Mouse (Mus musculus) midbrain, embryonic 13.5 days (tissue): ENCODE data around the gene Mtr. TPM values are rescaled to one million over a fixed set of nuclear protein-coding genes. Genes with fewer than 3 reads are reported as not detected.
"Not testable (repeated sequence)": the region's sequence is repeated elsewhere in the genome, so short reads cannot be mapped to it uniquely, and the experiment has no call there.

Experiments
- ATAC-seq: fragments of 200-750 bp; cut with Nextera tagmentation; 2 replicates; pipeline ENCODE4 v1.8.0; 2017; ENCODE audit warnings: mild to moderate bottlenecking, moderate TSS enrichment, moderate library complexity
- H3K27ac ChIP-seq: fragments of 300-500 bp; sonication (generic); 2 replicates; pipeline ENCODE4 v1.5.1; 2015; ENCODE audit warnings: inconsistent platforms, mild to moderate bottlenecking, moderate library complexity
- H3K27me3 ChIP-seq: fragments of 300-500 bp; sonication (generic); 2 replicates; pipeline ENCODE4 v1.6.1; 2015; ENCODE audit warnings: mild to moderate bottlenecking, inconsistent platforms
- H3K36me3 ChIP-seq: fragments of 300-500 bp; sonication (generic); 2 replicates; pipeline ENCODE4 v1.6.1; 2015; ENCODE audit warnings: mild to moderate bottlenecking, inconsistent platforms
- H3K4me1 ChIP-seq: fragments of 300-500 bp; sonication (generic); replicated peaks from 2 replicates; pipeline ENCODE4 v1.6.1; 2015; ENCODE audit warnings: inconsistent platforms
- H3K4me2 ChIP-seq: fragments of 300-500 bp; sonication (generic); replicated peaks from 2 replicates; pipeline ENCODE4 v1.6.1; 2015; ENCODE audit warnings: moderate library complexity, mild to moderate bottlenecking, inconsistent platforms
- H3K4me3 ChIP-seq: fragments of 300-500 bp; sonication (generic); replicated peaks from 2 replicates; pipeline ENCODE4 v1.5.1; 2015; ENCODE audit warnings: mild to moderate bottlenecking, inconsistent platforms
- H3K9ac ChIP-seq: fragments of 300-500 bp; sonication (generic); replicated peaks from 2 replicates; pipeline ENCODE4 v1.6.1; 2015; ENCODE audit warnings: mild to moderate bottlenecking, inconsistent platforms
- H3K9me3 ChIP-seq: fragments of 300-500 bp; sonication (generic); 2 replicates; pipeline ENCODE4 v1.6.1; 2016; ENCODE audit warnings: mild to moderate bottlenecking, inconsistent platforms
- WGBS: fragments of 180-500 bp; shearing (Covaris S2); methylation state at CpG from one replicate; pipeline ENCODE4 v1.1.7; 2015; 5-methylcytosine and 5-hydroxymethylcytosine counted together
- polyA plus RNA-seq: library from polyadenylated mRNA; unstranded; fragments of >200 nt; fragmentation: Nextera tagmentation; extraction: Ambion mirVana; gene quantifications from 2 replicates; pipeline ENCODE4 v1.2.1, GENCODE M21; 2015

Mtr gene
- polyA plus RNA-seq, 1 experiment from 2014 or later = 5.3 TPM

- WGBS = 86% methylated on average over 6 of the region's 6 CpGs
- H3K9me3 ChIP-seq = no peaks in the 10 kb centered on the region
- ATAC-seq = no peak
- no peak overlapping the region for H3K27ac ChIP-seq
- no peaks in the 10 kb centered on the region for H3K36me3 ChIP-seq
- no peaks in the 10 kb centered on the region for H3K27me3 ChIP-seq
- H3K9ac ChIP-seq = no peak overlapping the region
- H3K4me3 ChIP-seq = no peak overlapping the region
- no peaks in the 10 kb centered on the region for H3K4me1 ChIP-seq
- H3K4me2 ChIP-seq = no peak overlapping the region
Observed at GRCm38 (mm10) chr13:12146918-12147507, 110.9 kb downstream of the Mtr start.

- Histone ChIP-seq H3K9me3 (no peaks in the 10 kb centered on the region), H3K4me1 (no peaks in the 10 kb centered on the region), H3K36me3 (no peaks in the 10 kb centered on the region), H3K27ac (no peak overlapping the region), H3K4me2 (no peak overlapping the region), H3K9ac (no peak overlapping the region), H3K4me3 (no peak overlapping the region), H3K27me3 (no peaks in the 10 kb centered on the region)
- 88% methylated on average over 2 of the region's 2 CpGs for WGBS
- ATAC-seq = no peak
Observed at GRCm38 (mm10) chr13:12146402-12146801, 111.5 kb downstream of the Mtr start.

GRCm38 (mm10) chr13:12143347-12143746 is 114.6 kb downstream of the Mtr start:
- H3K4me3 ChIP-seq = no peak overlapping the region
- WGBS = 92% methylated on average over 5 of the region's 5 CpGs

GRCm38 (mm10) chr13:12136461-12136860 is 121.5 kb downstream of the Mtr start:
- WGBS = 93% methylated on average over 10 of the region's 10 CpGs
- H3K9ac ChIP-seq, H3K4me2 ChIP-seq, H3K4me3 ChIP-seq, H3K27me3 ChIP-seq, ATAC-seq, H3K4me1 ChIP-seq, H3K27ac ChIP-seq, H3K36me3 ChIP-seq, H3K9me3 ChIP-seq: not testable (repeated sequence)

More at GRCm38 (mm10) chr13:12143347-12143746, 114.6 kb downstream of the Mtr start:
- Histone ChIP-seq H3K9ac (no peak overlapping the region), H3K4me1 (no peaks in the 10 kb centered on the region), H3K36me3 (no peaks in the 10 kb centered on the region), H3K9me3 (no peaks in the 10 kb centered on the region), H3K27me3 (no peaks in the 10 kb centered on the region), H3K4me2 (no peak overlapping the region), H3K27ac (no peak overlapping the region)
- ATAC-seq = no peak

- H3K27ac ChIP-seq = no peak overlapping the region
Observed at GRCm38 (mm10) chr13:12133549-12133948, 124.4 kb downstream of the Mtr start.

More at GRCm38 (mm10) chr13:12133549-12133948, 124.4 kb downstream of the Mtr start:
- H3K36me3 ChIP-seq = no peaks in the 10 kb centered on the region
- no peaks in the 10 kb centered on the region for H3K9me3 ChIP-seq
- no peak overlapping the region for H3K9ac ChIP-seq
- H3K4me3 ChIP-seq = no peak overlapping the region
- no peak for ATAC-seq
- H3K4me1 ChIP-seq = peaks cover 6% of the 10 kb centered on the region
- H3K27me3 ChIP-seq = no peaks in the 10 kb centered on the region
- 87% methylated on average over 7 of the region's 7 CpGs for WGBS
- H3K4me2 ChIP-seq = no peak overlapping the region

Other genes with a start within 250 kb of the Mtr start
- 2.5 and 2.7 TPM in 2 replicates for gene Ryr2, start 151.2 kb downstream of the Mtr start, polyA plus RNA-seq
- 1.1 and 1.7 TPM in 2 replicates for gene Actn2, start 82.6 kb upstream of the Mtr start, polyA plus RNA-seq
- gene Heatr1, start 136.9 kb upstream of the Mtr start, polyA plus RNA-seq = 15.7 and 18.6 TPM in 2 replicates
- gene Lgals8, start 206.8 kb upstream of the Mtr start, polyA plus RNA-seq = 15.1 and 15.7 TPM in 2 replicates